Mouse (Mus musculus): ENCODE results near the gene Anxa1.
A peak's percentile ranks its signal among the peaks of the same experiment; 100 is the strongest.

Gene Anxa1

DNA sequence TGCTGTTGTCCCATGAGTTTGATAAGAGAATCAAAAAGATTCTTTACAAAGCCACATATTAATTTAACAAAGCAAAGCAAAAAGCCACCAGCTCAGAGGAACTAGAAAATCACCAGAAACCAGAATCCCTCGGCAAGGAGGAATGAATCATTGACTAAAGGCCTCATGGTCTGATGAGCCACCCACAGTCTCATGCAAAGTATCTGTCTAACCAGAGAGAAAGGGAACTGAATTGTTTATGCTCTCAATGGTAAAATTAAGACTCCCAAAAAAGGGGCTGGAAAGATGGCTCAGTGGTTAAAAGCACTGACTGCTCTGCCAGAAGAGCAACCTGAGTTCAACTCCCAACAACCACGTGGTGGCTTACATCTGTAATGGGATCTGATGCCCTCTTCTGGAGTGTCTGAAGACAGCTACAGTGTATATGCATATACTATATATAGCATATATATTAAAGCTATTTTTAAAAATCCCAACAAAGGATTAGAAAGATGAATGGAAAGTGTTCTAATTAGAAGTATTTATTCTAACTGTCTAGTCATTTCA lies 9.5 kb downstream of the Anxa1 start:
- no peak for DNase-seq

DNA sequence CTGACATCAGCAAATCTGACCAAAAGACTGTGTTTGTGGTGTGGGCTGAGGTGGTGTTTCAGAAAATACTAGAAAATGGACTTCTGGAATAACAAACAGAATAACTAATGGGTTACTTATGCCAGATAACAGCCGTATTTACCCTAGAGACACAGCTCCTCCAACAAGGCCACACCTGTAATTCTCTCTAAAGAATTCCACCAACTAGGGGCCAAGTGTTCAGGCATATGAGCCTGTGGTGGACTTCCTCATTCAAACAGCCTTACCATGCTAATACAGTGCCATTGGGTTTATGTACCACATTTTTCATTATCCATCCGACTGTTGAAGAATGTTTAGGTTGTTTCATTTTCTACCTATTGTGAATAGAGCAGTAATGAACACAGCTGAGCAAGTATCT lies 20.6 kb downstream of the Anxa1 start:
- no peak for DNase-seq

GRCm38 (mm10) chr19:20366571-20366970 lies 24.2 kb downstream of the Anxa1 start:
- DNase-seq = no peak

GRCm38 (mm10) chr19:20366010-20366409 lies 24.7 kb downstream of the Anxa1 start:
- DNase-seq = no peak

DNA sequence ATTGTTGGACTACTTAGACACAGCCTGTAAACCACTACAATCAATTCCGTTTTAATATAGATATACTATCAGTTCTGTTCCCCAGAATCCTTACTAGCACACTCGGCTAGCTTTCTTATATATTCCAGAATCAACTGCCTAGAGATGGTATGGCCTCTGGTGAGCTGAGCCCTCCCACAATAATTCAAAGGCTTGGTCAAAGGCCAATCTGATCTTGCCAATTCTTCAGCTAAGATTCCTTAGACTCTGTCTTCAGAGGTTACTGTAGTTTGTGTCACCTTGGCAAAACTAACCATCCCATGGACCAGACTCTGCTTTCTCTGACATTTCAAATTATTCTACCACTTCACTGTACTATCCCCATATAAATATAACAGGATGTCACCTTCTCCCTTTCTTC lies 25.4 kb downstream of the Anxa1 start:
- DNase-seq = no peak

DNA sequence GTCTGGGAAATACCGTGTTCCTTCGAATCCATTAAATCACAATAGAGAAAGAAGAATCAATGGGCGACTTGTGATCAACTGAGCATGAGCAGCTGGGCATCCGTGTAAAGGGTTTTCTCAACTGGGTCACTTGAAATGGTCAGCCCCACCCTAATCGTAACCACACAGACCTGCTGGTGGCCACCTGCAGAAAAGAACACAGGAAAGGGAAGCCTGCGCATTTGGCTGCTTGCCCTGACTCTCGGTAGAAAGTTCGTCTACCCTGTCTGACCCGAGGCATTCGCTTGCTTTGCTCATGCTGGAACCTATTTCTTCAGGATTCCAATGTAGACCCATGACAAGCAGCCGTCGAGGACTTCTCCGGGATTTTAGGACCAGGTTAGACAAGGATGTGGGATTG lies 25.8 kb downstream of the Anxa1 start:
- DNase-seq = peak in 1 of 2 experiments; percentile 6

DNA sequence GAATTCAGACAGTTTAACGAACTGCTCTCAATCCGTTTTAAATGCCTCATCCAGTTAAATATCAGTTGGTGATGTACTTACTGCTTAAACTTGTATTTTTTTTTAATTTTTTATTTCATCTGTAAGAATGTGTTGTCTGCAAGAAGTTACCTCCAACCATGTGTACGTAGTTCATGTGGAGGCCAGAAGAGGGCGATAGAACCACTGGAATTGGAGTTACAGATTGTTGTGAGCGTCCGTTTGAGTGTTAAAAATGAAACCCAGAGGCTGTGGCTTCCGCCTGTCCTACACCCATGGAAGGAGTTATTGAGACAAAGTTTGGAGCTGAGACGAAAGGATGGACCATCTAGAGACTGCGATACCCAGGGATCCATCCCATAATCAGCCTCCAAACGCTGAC lies 27.5 kb downstream of the Anxa1 start:
- no peak for DNase-seq

- no peak for DNase-seq
Measured at GRCm38 (mm10) chr19:20361917-20362577, 28.7 kb downstream of the Anxa1 start.

- DNase-seq = no peak
Measured at GRCm38 (mm10) chr19:20358679-20359078, 32.1 kb downstream of the Anxa1 start.

DNA sequence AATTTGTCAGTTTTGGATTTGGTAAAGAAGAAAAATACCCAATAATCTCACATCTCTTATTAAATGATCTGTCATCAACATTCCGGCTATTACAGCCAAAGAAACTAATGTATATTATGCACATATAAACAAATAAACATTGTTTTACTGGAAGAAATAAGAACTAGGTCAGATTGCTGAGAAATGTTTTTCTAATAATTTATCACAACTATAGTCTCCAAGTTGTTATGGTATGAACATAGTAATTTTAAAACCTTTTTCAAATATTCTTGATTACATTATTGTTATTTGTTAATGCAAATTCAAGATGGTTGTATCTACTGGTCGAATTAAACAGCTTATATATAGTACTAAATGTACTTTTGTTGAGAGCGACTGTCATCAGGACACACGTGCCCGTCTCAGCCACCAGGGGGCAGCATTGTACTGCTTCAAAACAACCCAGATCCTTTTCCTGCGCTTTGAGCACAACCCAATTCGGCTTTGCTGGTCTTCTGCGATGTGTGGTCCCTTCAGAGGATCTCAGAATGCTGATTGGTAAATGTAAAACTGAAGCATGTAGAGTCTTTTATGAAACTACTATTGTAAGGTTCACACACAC lies 45.3 kb downstream of the Anxa1 start:
- DNase-seq = peak; percentile 54 to 57

DNA sequence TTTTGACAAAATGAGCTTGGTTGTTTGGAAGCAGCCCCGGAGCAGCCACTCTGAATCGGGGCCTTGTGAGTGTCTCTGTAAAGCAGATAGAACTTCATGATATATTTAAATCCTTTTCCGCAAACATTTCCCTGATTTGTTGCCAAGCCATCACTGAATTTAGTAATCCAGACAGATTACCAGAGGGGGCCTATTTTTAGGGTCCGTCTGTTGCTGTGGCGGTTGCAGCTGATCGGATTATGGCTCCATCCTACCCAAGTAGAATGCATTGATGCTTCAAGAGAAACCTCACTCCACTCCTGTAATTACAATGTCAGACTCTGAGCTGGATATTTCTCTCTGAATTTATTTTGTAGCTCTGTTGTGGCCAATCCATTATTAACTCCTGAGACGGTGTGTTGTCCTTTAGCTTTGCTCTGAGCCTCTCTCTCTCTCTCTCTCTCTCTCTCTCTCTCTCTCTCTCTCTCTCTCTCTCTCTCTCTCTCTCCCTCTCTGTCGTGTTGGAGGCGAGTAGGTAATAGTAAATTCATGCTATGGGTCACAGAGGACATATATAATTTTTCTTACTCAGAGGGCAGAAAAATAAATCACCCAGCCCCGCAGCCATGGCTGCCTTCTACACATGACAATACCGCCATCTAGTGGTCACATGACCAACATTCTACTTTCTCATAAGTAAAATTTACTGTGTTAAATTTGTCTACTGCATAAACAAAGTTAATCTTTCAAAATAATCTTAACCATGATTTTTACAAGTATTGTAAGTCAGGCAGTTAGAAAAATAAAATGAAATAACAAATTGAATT lies 46.0 kb downstream of the Anxa1 start:
- DNase-seq = peak in 1 of 2 experiments; percentile 7

GRCm38 (mm10) chr19:20344052-20344451 lies 46.7 kb downstream of the Anxa1 start:
- DNase-seq = no peak

All from lung, adult 18-20 months (tissue).